Mouse (Mus musculus) erythroblast, embryonic 14.5 days (primary cell): ENCODE measurements around the gene Lsm3.

Source experiments
- GATA1 ChIP-seq: IDR thresholded peaks from 2 replicates; pipeline ENCODE4 v1.6.1; 2012; ENCODE audit warnings: low read length, inconsistent platforms, mixed read lengths
- TAL1 ChIP-seq: IDR thresholded peaks from 3 replicates; pipeline ENCODE4 v1.6.1; 2012; ENCODE audit warnings: low read length, inconsistent platforms, mixed read lengths

DNA sequence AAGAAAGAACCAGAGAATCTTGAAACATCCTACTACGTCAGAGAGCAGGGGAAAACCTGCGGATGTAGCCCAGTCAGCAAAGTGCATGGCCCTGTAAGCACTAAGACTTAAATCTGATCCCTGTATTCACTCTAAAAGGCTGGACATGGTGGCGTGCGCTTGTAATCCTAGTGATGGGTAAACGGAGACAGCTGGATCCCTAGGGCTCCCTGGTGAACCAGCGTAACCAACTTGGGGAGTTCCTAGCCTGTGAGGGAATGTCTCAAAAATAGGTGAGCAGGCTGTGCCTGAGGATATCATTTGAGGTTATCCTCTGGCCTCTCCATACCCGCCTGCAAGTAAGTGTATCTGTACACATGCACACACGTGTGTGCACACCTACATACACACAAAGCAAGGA is 14.9 kb downstream of the Lsm3 start:
- TF ChIP-seq TAL1 (no peak), GATA1 (no peak)
